In the genomic region with DNA sequence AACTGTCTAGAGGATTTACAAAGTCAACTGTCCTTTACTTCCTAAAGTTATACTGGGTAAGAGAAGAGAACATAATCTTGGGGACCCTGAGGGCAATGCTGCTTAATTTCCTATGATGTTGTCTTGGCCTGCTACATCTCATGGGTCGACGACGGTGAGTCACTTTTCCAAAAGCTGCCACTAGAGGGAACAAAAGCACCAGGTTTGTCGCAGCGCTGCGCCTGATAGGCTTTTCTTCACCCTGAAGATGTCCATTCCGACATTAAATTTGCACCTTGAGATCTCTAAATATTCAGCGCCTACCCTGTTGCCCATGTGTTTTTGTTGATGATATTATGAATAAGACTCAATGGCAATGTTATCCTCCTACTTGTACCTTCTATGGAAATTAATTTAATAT, we compare ENCODE assay signal across 8 mouse cellular contexts.
DNase-seq lines count a peak whose midpoint lies in the region; ATAC-seq lines count a peak whose summit lies in the region.
"Had no signal": no experiment of that assay in that cellular context is flagged by ENCODE, and none has a peak within 500 bp of the region (broad histone marks: within the 10 kb centered on the region; RNA-seq: fewer than 3 reads in every experiment).

No protein-coding gene starts in this region.

- no peak overlapping the region for H3K27ac ChIP-seq in forebrain, embryonic 14.5 days (ENCODE audit: low read depth, low read length)
- no peak overlapping the region for H3K27ac ChIP-seq in hindbrain, embryonic 11.5 days (ENCODE audit: low read depth, low read length)
- H3K27ac ChIP-seq: lung, embryonic 15.5 days had no signal

- H3K9ac ChIP-seq in forebrain, embryonic 14.5 days (ENCODE audit: low read length), result no peak overlapping the region
- no peak overlapping the region for H3K9ac ChIP-seq in hindbrain, embryonic 11.5 days (ENCODE audit: low read depth, low read length)
- H3K9ac ChIP-seq: lung, embryonic 15.5 days had no signal

- no peaks in the 10 kb centered on the region for H3K4me1 ChIP-seq in forebrain, embryonic 14.5 days (ENCODE audit: control insufficient read depth, insufficient read depth, low read length)
- no peaks in the 10 kb centered on the region for H3K4me1 ChIP-seq in hindbrain, embryonic 11.5 days (replicated peaks; ENCODE audit: control insufficient read depth, insufficient read depth, low read length)
- H3K4me1 ChIP-seq: lung, embryonic 15.5 days had no signal

- no peak overlapping the region for H3K4me2 ChIP-seq in forebrain, embryonic 14.5 days (ENCODE audit: low read length)
- H3K4me2 ChIP-seq in hindbrain, embryonic 11.5 days (replicated peaks; ENCODE audit: low read depth, low read length), result no peak overlapping the region
- H3K4me2 ChIP-seq: lung, embryonic 15.5 days had no signal

- H3K36me3 ChIP-seq in forebrain, embryonic 14.5 days (ENCODE audit: control insufficient read depth, insufficient read depth, low read length), result no peaks in the 10 kb centered on the region
- H3K36me3 ChIP-seq in hindbrain, embryonic 11.5 days (ENCODE audit: control insufficient read depth, insufficient read depth, low read length), result no peaks in the 10 kb centered on the region
- H3K36me3 ChIP-seq: lung, embryonic 15.5 days had no signal

- WGBS in forebrain, embryonic 14.5 days, result 9% methylated on average over 8 of the region's 8 CpGs
- 13% methylated on average over 8 of the region's 8 CpGs for WGBS in hindbrain, embryonic 11.5 days

- no peaks in the 10 kb centered on the region for H3K9me3 ChIP-seq in forebrain, embryonic 14.5 days (replicated peaks; ENCODE audit: control insufficient read depth, low read length)
- no peaks in the 10 kb centered on the region for H3K9me3 ChIP-seq in hindbrain, embryonic 11.5 days (ENCODE audit: control insufficient read depth, low read length)
- H3K9me3 ChIP-seq: lung, embryonic 15.5 days had no signal

- H3K4me3 ChIP-seq in forebrain, embryonic 14.5 days (ENCODE audit: low read depth, low read length), result no peak overlapping the region
- H3K4me3 ChIP-seq in hindbrain, embryonic 11.5 days (ENCODE audit: low read depth, low read length), result no peak overlapping the region
- H3K4me3 ChIP-seq: lung, embryonic 15.5 days had no signal

- ATAC-seq in forebrain, embryonic 14.5 days, result peak; percentile 81
- peak; percentile 72; the same call in 1 of the 2 replicates for ATAC-seq in hindbrain, embryonic 11.5 days (ENCODE audit: low FRiP score)
- peak; percentile 61; the same call in 1 of the 2 replicates for ATAC-seq in megakaryocyte-erythroid progenitor cell, adult 5-6 weeks (replicated peaks; ENCODE audit: low FRiP score, low TSS enrichment, poor library complexity, severe bottlenecking)

- DNase-seq in NIH3T3 (ENCODE audit: low read depth), result peak; percentile 83
- DNase-seq in brain, adult 2 months (ENCODE audit: low read depth, low spot score), result peak; percentile 75
- DNase-seq in forebrain, embryonic 14.5 days (ENCODE audit: low spot score), result peak; percentile 78
- peak; percentile 83 for DNase-seq in hindbrain, embryonic 11.5 days (ENCODE audit: low spot score)
- DNase-seq in layer of hippocampus, postnatal 25 days (ENCODE audit: extremely low spot score in 1 of 2, low spot score in 1 of 2), result peak; percentile 34 to 77
- DNase-seq in right cerebral cortex, postnatal 4 days, result peak; percentile 66

- no peaks in the 10 kb centered on the region for H3K27me3 ChIP-seq in forebrain, embryonic 14.5 days (replicated peaks; ENCODE audit: control insufficient read depth, insufficient read depth, low read length)
- no peaks in the 10 kb centered on the region for H3K27me3 ChIP-seq in hindbrain, embryonic 11.5 days (ENCODE audit: control insufficient read depth, insufficient read depth, low read length)
- H3K27me3 ChIP-seq: lung, embryonic 15.5 days had no signal
